Mouse (Mus musculus): Measurements from ENCODE around the gene Strn3. TPM values are rescaled to one million over a fixed set of nuclear protein-coding genes. Genes with fewer than 3 reads are reported as not detected.

Gene Strn3
- total and polyA plus RNA-seq, 3 experiments = 19.0 to 46.3 (median 29.4) TPM

DNA sequence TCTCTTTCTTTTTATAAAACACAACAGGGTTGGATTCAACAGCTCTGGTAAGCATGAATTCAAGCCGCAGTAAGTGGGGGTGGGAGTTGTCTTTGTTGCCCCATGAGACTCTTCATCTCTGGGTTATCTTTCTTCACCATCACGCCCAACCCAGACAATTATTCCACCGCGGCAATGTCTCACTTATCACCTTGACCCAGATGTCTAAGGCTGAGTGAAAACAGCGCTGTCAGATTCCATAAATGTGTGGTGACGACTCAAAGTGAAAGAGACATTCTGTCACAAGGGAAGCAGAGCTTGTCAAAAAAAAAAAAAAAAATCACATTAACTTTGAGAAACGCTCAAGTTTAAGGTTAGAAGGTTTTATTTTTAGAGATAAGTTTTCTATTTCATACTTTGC lies 124.5 kb downstream of the Strn3 start (continued):
- TF ChIP-seq USF1 (IDR thresholded peaks at IDR 0.05; ENCODE audit: low read depth, low read length) = no peak
- TF ChIP-seq JUND (IDR thresholded peaks at IDR 0.05; ENCODE audit: low read depth, low read length) = no peak
- no peak for TF ChIP-seq MAX (IDR thresholded peaks at IDR 0.05; ENCODE audit: low read length)
- no peak for TF ChIP-seq POLR2AphosphoS2 (IDR thresholded peaks at IDR 0.05; ENCODE audit: low read length)
- peak; percentile 90 to 93 for TF ChIP-seq EP300 (IDR thresholded peaks at IDR 0.05; ENCODE audit: low read depth in 1 of 2, low read length in 2 of 2)
- 0 out of 2 replicates have a peak, but pooled peaks have one; percentile 43 for TF ChIP-seq TBP (IDR thresholded peaks at IDR 0.05; ENCODE audit: low read depth, low read length)
- TF ChIP-seq ZMIZ1 (IDR thresholded peaks at IDR 0.05; ENCODE audit: low read depth, low read length) = no peak
- TF ChIP-seq ETS1 (IDR thresholded peaks at IDR 0.05; ENCODE audit: low read depth, low read length) = peak; percentile 94
- TF ChIP-seq ZC3H11A (IDR thresholded peaks at IDR 0.05; ENCODE audit: low read depth, low read length) = no peak
- TF ChIP-seq TAL1 (IDR thresholded peaks at IDR 0.05; ENCODE audit: low read length) = peak; percentile 90
- no peak for TF ChIP-seq SMC3 (IDR thresholded peaks at IDR 0.05; ENCODE audit: low read depth, low read length)
- no peak for TF ChIP-seq CHD2 (IDR thresholded peaks at IDR 0.05; ENCODE audit: low read length)
- no peak for TF ChIP-seq KAT2A (conservative IDR thresholded peaks at IDR 0.05; ENCODE audit: low read depth, low read length)
- no peak for TF ChIP-seq MYC (IDR thresholded peaks at IDR 0.05; ENCODE audit: low read depth, low read length)
- TF ChIP-seq CHD1 (IDR thresholded peaks at IDR 0.05; ENCODE audit: low read depth, low read length) = no peak
- no peak for TF ChIP-seq NELFE (IDR thresholded peaks at IDR 0.05; ENCODE audit: low read depth, low read length)
- 0 out of 2 replicates have a peak, but pooled peaks have one; percentile 29 for TF ChIP-seq MYB (IDR thresholded peaks at IDR 0.05; ENCODE audit: low read depth, low read length)
- TF ChIP-seq POLR2A (IDR thresholded peaks at IDR 0.05; ENCODE audit: control insufficient read depth in 1 of 2, insufficient read depth in 1 of 2, low read depth in 1 of 2, low read length in 2 of 2, poor library complexity in 1 of 2) = no peak
- no peak for TF ChIP-seq ELF1 (IDR thresholded peaks at IDR 0.05; ENCODE audit: low read depth, low read length)
- TF ChIP-seq RAD21 (IDR thresholded peaks at IDR 0.05; ENCODE audit: low read depth, low read length) = no peak
- peak; percentile 63; the same call in 1 of the 2 replicates for TF ChIP-seq MXI1 (IDR thresholded peaks at IDR 0.05; ENCODE audit: low read depth, low read length)

DNA sequence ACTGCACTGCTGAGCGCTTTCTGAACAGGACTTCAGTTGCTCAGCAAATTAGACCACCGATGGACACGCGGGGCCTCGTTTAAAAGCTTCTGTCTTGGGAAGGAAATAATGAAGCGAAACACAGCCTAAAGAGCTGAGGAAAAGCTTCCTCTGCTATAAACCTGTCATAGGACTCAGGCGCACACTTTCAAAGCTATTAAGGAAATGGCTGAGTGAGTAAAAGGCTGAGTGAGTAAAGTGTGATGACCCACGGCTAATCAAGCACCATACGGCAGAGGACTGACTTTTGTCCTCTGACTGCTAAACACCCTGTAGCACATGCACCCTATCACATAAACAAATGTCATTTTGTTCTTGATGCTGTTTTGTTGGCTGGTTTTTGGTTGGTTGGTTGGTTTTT lies 130.3 kb downstream of the Strn3 start:
- no peak for DNase-seq (ENCODE audit: low read depth, low spot score)

More for the DNA sequence above, 130.3 kb downstream of the Strn3 start:
- Histone ChIP-seq H3K36me3 (ENCODE audit: control insufficient read depth in 1 of 2, insufficient read depth in 2 of 2, low read length in 2 of 2) (no peaks in the 10 kb centered on the region), H3K4me1 (ENCODE audit: control insufficient read depth in 1 of 2, insufficient read depth in 2 of 2, low read length in 2 of 2) (no peaks in the 10 kb centered on the region), H3K9ac (ENCODE audit: control insufficient read depth, low read depth, low read length, poor library complexity, severe bottlenecking) (no peak overlapping the region), H3K27me3 (ENCODE audit: control insufficient read depth in 1 of 2, insufficient read depth in 2 of 2, low read length in 2 of 2) (no peaks in the 10 kb centered on the region), H3K27ac (ENCODE audit: control insufficient read depth, low read depth, low read length) (no peak overlapping the region), H3K4me3 (ENCODE audit: control insufficient read depth in 1 of 2, insufficient read depth in 1 of 2, low read depth in 2 of 2, low read length in 2 of 2) (no peak overlapping the region), H3K79me2 (ENCODE audit: control insufficient read depth, insufficient read depth, low read length, poor library complexity) (no peaks in the 10 kb centered on the region), H3K9me3 (replicated peaks; ENCODE audit: insufficient read depth, low read length) (no peaks in the 10 kb centered on the region)
- no peak for TF ChIP-seq CHD2 (IDR thresholded peaks at IDR 0.05; ENCODE audit: low read length)
- TF ChIP-seq TAL1 (IDR thresholded peaks at IDR 0.05; ENCODE audit: low read length) = no peak
- no peak for TF ChIP-seq USF2 (IDR thresholded peaks at IDR 0.05; ENCODE audit: borderline replicate concordance in 1 of 2, insufficient read depth in 1 of 2, low read depth in 1 of 2, low read length in 2 of 2)
- no peak for TF ChIP-seq ELF1 (IDR thresholded peaks at IDR 0.05; ENCODE audit: low read depth, low read length)
- no peak for TF ChIP-seq ZMIZ1 (IDR thresholded peaks at IDR 0.05; ENCODE audit: low read depth, low read length)
- TF ChIP-seq UBTF (IDR thresholded peaks at IDR 0.05; ENCODE audit: borderline replicate concordance, insufficient read depth, low read depth, low read length) = no peak
- no peak for TF ChIP-seq HCFC1 (IDR thresholded peaks at IDR 0.05; ENCODE audit: low read depth, low read length)
- TF ChIP-seq NRF1 (IDR thresholded peaks at IDR 0.05; ENCODE audit: insufficient read depth, low read depth, low read length, poor library complexity, severe bottlenecking) = no peak

Other genes with a start within 250 kb of the Strn3 start
- not detected in 2 replicates for gene Coch, start 98.6 kb downstream of the Strn3 start, total RNA-seq (2012; rRNA removed)
- gene Coch, start 98.6 kb downstream of the Strn3 start, polyA plus RNA-seq (2012; ENCODE audit: insufficient read depth in 1 of 2, insufficient read length in 2 of 2, low read depth in 1 of 2, low replicate concordance in 2 of 2, missing spikeins in 1 of 2) = not detected
- gene Ap4s1, start 864 bp downstream of the Strn3 start, total RNA-seq (2012; rRNA removed) = 10.1 and 13.3 TPM in 2 replicates
- gene Ap4s1, start 864 bp downstream of the Strn3 start, polyA plus RNA-seq (2012; ENCODE audit: insufficient read depth in 1 of 2, insufficient read length in 2 of 2, low read depth in 1 of 2, low replicate concordance in 2 of 2, missing spikeins in 1 of 2) = 1 to 10 TPM in 1 of 2 experiments, not detected in 1; 9.0 TPM
- 67.3 and 72.0 TPM in 2 replicates for gene Hectd1, start 137.6 kb upstream of the Strn3 start, total RNA-seq (2012; rRNA removed)
- 100 to 1,000 TPM in 1 of 2 experiments, 10 to 100 TPM in 1; 55.2 to 248 TPM for gene Hectd1, start 137.6 kb upstream of the Strn3 start, polyA plus RNA-seq (2012; ENCODE audit: insufficient read depth in 1 of 2, insufficient read length in 2 of 2, low read depth in 1 of 2, low replicate concordance in 2 of 2, missing spikeins in 1 of 2)